Mouse (Mus musculus): ENCODE measurements around the gene Rassf3.

Gene Rassf3

GRCm38 (mm10) chr10:121435546-121436257, 40.4 kb downstream of the Rassf3 start:
- TF ChIP-seq CTCF (conservative IDR thresholded peaks at IDR 0.05; ENCODE audit: low read length) (no peak), NANOG (IDR thresholded peaks at IDR 0.05; ENCODE audit: borderline replicate concordance, low read length) (no peak), POU5F1 (IDR thresholded peaks at IDR 0.05; ENCODE audit: borderline replicate concordance, low read length) (no peak)

DNA sequence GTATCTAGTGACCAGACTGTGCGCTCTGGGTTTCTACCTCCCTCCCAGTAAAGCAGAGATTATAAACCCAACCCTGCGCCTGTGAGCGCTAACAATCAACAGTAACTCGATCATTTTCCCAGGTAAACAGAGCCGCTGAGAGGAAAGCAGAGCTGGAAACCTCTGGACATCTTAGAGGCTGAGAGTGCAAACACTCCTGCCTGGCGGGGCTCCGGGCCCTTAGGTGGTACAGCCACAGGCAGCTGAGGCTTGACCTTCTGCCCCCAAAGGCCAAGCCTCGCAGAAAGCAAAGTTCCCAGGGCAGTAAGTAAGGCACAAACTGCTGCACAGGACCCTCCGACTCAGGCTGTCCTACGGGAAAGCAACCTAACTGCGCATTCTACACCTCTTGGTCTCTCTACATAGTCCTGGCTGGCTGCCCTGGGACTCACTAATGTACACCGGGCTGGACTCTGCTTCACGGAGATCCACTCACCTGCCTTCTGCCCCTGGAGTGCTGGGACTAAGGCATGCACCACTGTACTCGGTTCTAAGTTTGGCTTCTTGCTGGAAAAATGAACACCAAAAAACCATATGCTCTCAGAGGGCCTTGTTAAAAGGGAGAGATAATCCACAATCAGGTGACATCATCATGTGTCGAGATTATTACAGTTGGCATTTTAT, 41.6 kb downstream of the Rassf3 start:
- peaks cover 94% of the 10 kb centered on the region for H3K4me1 ChIP-seq (replicated peaks; ENCODE audit: low read depth, low read length)
- no peaks in the 10 kb centered on the region for H3K36me3 ChIP-seq (ENCODE audit: insufficient read depth, low read length)
- TF ChIP-seq POU5F1 (IDR thresholded peaks at IDR 0.05; ENCODE audit: borderline replicate concordance, low read length) (no peak), CTCF (conservative IDR thresholded peaks at IDR 0.05; ENCODE audit: low read length) (no peak)
- H3K9me3 ChIP-seq (ENCODE audit: low read length): no peaks in the 10 kb centered on the region
- H3K27me3 ChIP-seq (ENCODE audit: insufficient read depth, low read length): peaks cover 5% of the 10 kb centered on the region; the same call in 1 of the 2 replicates
- peak overlapping the region; percentile 23; the same call in 1 of the 2 replicates for H3K4me3 ChIP-seq (replicated peaks; ENCODE audit: low read length)

More at GRCm38 (mm10) chr10:121435546-121436257, 40.4 kb downstream of the Rassf3 start:
- peaks cover 5% of the 10 kb centered on the region; the same call in 1 of the 2 replicates for H3K27me3 ChIP-seq (ENCODE audit: insufficient read depth, low read length)
- H3K4me1 ChIP-seq (replicated peaks; ENCODE audit: low read depth, low read length): peaks cover 93% of the 10 kb centered on the region
- no peaks in the 10 kb centered on the region for H3K36me3 ChIP-seq (ENCODE audit: insufficient read depth, low read length)
- no peaks in the 10 kb centered on the region for H3K9me3 ChIP-seq (ENCODE audit: low read length)
- peak overlapping the region; percentile 35; the same call in 1 of the 2 replicates for H3K4me3 ChIP-seq (replicated peaks; ENCODE audit: low read length)

GRCm38 (mm10) chr10:121432635-121433280, 43.4 kb downstream of the Rassf3 start:
- Histone ChIP-seq H3K4me1 (replicated peaks; ENCODE audit: low read depth, low read length) (peaks cover 95% of the 10 kb centered on the region), H3K36me3 (ENCODE audit: insufficient read depth, low read length) (no peaks in the 10 kb centered on the region), H3K4me3 (replicated peaks; ENCODE audit: low read length) (no peak overlapping the region), H3K9me3 (ENCODE audit: low read length) (no peaks in the 10 kb centered on the region), H3K27me3 (ENCODE audit: insufficient read depth, low read length) (peaks cover 5% of the 10 kb centered on the region; the same call in 1 of the 2 replicates)
- TF ChIP-seq CTCF (conservative IDR thresholded peaks at IDR 0.05; ENCODE audit: low read length) (no peak), POU5F1 (IDR thresholded peaks at IDR 0.05; ENCODE audit: borderline replicate concordance, low read length) (no peak), NANOG (IDR thresholded peaks at IDR 0.05; ENCODE audit: borderline replicate concordance, low read length) (no peak)

DNA sequence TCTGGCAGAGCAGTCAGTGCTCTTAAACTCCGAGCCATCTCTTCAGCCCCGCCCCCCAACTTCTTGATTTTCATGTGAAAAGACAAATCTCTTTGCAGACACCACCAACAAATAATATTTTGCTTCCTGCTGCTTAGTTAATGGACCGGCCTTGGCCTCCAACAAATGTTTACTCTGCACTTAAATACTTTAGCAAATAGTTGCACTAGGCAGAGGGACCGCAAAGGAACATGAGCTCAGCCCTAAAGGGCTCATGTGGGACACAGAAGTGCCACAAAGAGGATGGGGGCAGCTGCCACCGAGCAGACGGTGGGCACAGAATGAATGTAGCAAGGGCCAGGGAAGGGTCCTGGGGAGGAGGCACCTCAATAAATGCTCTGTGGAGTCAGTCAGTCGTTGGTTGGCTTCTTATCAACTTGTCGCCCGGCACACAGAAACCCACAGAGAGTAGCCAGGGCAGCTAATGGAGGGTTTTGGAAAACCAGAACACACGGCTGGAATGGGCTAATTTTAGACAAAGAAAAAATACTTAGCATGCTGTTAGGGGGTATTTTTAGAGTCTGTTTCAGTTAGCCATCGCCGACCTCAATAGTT, 44.0 kb downstream of the Rassf3 start:
- H3K9me3 ChIP-seq (ENCODE audit: low read length): no peaks in the 10 kb centered on the region
- peaks cover 97% of the 10 kb centered on the region for H3K4me1 ChIP-seq (replicated peaks; ENCODE audit: low read depth, low read length)
- H3K36me3 ChIP-seq (ENCODE audit: insufficient read depth, low read length): no peaks in the 10 kb centered on the region
- H3K4me3 ChIP-seq (replicated peaks; ENCODE audit: low read length): no peak overlapping the region
- H3K27me3 ChIP-seq (ENCODE audit: insufficient read depth, low read length): peaks cover 5% of the 10 kb centered on the region; the same call in 1 of the 2 replicates
- no peak for TF ChIP-seq NANOG (IDR thresholded peaks at IDR 0.05; ENCODE audit: borderline replicate concordance, low read length)
- no peak for TF ChIP-seq POU5F1 (IDR thresholded peaks at IDR 0.05; ENCODE audit: borderline replicate concordance, low read length)
- no peak for TF ChIP-seq CTCF (conservative IDR thresholded peaks at IDR 0.05; ENCODE audit: low read length)

DNA sequence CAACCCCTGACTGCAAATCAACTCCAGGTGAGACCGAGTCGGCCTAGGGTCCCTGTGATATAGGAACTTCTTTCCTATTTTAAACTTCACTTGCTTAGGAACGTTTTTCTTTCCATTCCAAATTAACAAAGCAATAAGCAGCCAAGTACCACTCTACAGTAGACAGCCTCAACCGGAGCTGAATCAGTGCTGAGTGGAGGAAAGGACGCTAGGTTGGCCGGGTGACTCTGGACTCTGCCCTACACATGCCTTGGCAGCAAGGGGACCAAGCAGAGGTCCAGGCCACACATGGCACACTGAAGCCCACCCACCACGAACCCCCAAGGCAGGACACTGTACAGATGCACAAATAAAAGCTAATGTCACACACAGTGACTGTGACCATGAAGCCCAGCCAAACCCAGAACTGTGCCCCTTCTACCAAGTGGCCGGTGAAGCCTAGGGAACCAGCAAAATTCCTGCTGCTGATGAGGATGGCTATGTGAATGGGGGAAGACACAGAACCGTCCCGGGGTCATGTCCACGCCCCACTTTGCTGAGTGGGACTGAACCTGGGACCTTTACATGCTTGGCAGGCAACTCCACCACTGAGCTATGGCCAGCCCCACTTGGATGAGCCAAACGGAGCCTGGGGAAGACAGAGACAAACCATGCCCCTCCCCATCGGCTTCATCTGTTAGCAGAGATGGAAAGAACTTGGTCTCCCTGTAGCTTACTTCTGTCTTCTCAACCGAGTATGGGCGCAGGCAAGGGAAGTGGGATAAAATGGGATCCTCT, 45.2 kb downstream of the Rassf3 start:
- TF ChIP-seq NANOG (IDR thresholded peaks at IDR 0.05; ENCODE audit: borderline replicate concordance, low read length): no peak
- no peak for TF ChIP-seq POU5F1 (IDR thresholded peaks at IDR 0.05; ENCODE audit: borderline replicate concordance, low read length)
- TF ChIP-seq CTCF (conservative IDR thresholded peaks at IDR 0.05; ENCODE audit: low read length): no peak
- Histone ChIP-seq H3K4me3 (replicated peaks; ENCODE audit: low read length) (peak overlapping the region; percentile 56), H3K27me3 (ENCODE audit: insufficient read depth, low read length) (peaks cover 5% of the 10 kb centered on the region; the same call in 1 of the 2 replicates), H3K36me3 (ENCODE audit: insufficient read depth, low read length) (no peaks in the 10 kb centered on the region), H3K4me1 (replicated peaks; ENCODE audit: low read depth, low read length) (peaks cover 97% of the 10 kb centered on the region), H3K9me3 (ENCODE audit: low read length) (no peaks in the 10 kb centered on the region)

GRCm38 (mm10) chr10:121429981-121430682, 46.0 kb downstream of the Rassf3 start:
- Histone ChIP-seq H3K27me3 (ENCODE audit: insufficient read depth, low read length) (peaks cover 5% of the 10 kb centered on the region; the same call in 1 of the 2 replicates), H3K36me3 (ENCODE audit: insufficient read depth, low read length) (no peaks in the 10 kb centered on the region), H3K4me1 (replicated peaks; ENCODE audit: low read depth, low read length) (peaks cover 97% of the 10 kb centered on the region), H3K4me3 (replicated peaks; ENCODE audit: low read length) (peak overlapping the region; percentile 56), H3K9me3 (ENCODE audit: low read length) (no peaks in the 10 kb centered on the region)
- TF ChIP-seq CTCF (conservative IDR thresholded peaks at IDR 0.05; ENCODE audit: low read length) (no peak), NANOG (IDR thresholded peaks at IDR 0.05; ENCODE audit: borderline replicate concordance, low read length) (no peak), POU5F1 (IDR thresholded peaks at IDR 0.05; ENCODE audit: borderline replicate concordance, low read length) (no peak)

DNA sequence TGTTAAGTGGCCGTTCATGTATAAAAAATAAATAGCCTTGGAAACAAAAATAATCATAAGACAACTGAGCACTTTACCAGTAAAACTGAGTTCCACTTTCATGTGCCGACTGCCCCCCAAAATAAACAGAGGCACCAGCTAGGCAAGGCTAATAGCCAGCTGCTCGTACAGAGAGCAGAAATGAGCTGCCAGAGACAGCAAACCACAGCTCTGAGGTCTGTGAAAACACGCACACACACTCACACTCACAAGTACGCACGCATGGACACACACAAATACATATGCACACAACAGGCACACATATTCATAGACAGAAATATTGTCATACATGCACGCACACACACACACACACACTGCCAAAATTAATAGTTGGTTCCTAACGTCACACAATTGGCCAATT, 46.6 kb downstream of the Rassf3 start:
- Histone ChIP-seq H3K4me1 (replicated peaks; ENCODE audit: low read depth, low read length) (peaks cover 96% of the 10 kb centered on the region), H3K4me3 (replicated peaks; ENCODE audit: low read length) (peak overlapping the region; percentile 56; the same call in 1 of the 2 replicates), H3K36me3 (ENCODE audit: insufficient read depth, low read length) (no peaks in the 10 kb centered on the region), H3K27me3 (ENCODE audit: insufficient read depth, low read length) (peaks cover 5% of the 10 kb centered on the region; the same call in 1 of the 2 replicates), H3K9me3 (ENCODE audit: low read length) (no peaks in the 10 kb centered on the region)
- TF ChIP-seq NANOG (IDR thresholded peaks at IDR 0.05; ENCODE audit: borderline replicate concordance, low read length) (no peak), POU5F1 (IDR thresholded peaks at IDR 0.05; ENCODE audit: borderline replicate concordance, low read length) (no peak), CTCF (conservative IDR thresholded peaks at IDR 0.05; ENCODE audit: low read length) (no peak)
